Mouse (Mus musculus): ENCODE results near the gene Kansl3. TPM values are rescaled to one million over a fixed set of nuclear protein-coding genes. Genes with fewer than 3 reads are reported as not detected.

Kansl3 gene
- 10 to 100 TPM in 1 of 2 experiments, 1 to 10 TPM in 1; 4.5 to 29.7 TPM for polyA plus RNA-seq (2012; fragmentation: generic; extraction: Trizol)

GRCm38 (mm10) chr1:36368969-36369645 lies at the start of gene Kansl3:
TSS of gene Kansl3 (minus strand) at chr1:36369181.

GRCm38 (mm10) chr1:36371934-36372845 lies 3.2 kb upstream of the Kansl3 start, which contains the start of gene Fer1l5:
TSS of gene Fer1l5 (plus strand) at chr1:36372291.

GRCm38 (mm10) chr1:36307495-36308280 lies 61.3 kb downstream of the Kansl3 start, which contains the start of gene Arid5a:
TSS of gene Arid5a (plus strand) at chr1:36307733.

Other genes with a start within 250 kb of the Kansl3 start
- 10 to 100 TPM in 1 of 2 experiments, 1 to 10 TPM in 1; 4.7 to 21.0 TPM for gene Uggt1, start 124.5 kb downstream of the Kansl3 start, polyA plus RNA-seq (2012; fragmentation: generic; extraction: Trizol)
- under 1 TPM; 0.07 TPM for gene Neurl3, start 94.5 kb downstream of the Kansl3 start, polyA plus RNA-seq (2012; fragmentation: generic; extraction: Trizol)
- gene Arid5a, start 61.4 kb downstream of the Kansl3 start, polyA plus RNA-seq (2012; fragmentation: generic; extraction: Trizol): 1 to 10 TPM; 5.5 to 7.4 TPM
- under 1 TPM; 0.01 to 0.30 TPM for gene Fer1l5, start 3.1 kb upstream of the Kansl3 start, polyA plus RNA-seq (2012; fragmentation: generic; extraction: Trizol)
- gene Lman2l, start 76.1 kb upstream of the Kansl3 start, polyA plus RNA-seq (2012; fragmentation: generic; extraction: Trizol): 10 to 100 TPM in 1 of 2 experiments, 1 to 10 TPM in 1; 8.3 to 20.3 TPM
- gene Cnnm4, start 102.4 kb upstream of the Kansl3 start, polyA plus RNA-seq (2012; fragmentation: generic; extraction: Trizol): 1 to 10 TPM in 1 of 2 experiments, under 1 TPM in 1; 0.85 to 3.6 TPM
- gene Cnnm3, start 142.7 kb upstream of the Kansl3 start, polyA plus RNA-seq (2012; fragmentation: generic; extraction: Trizol): 1 to 10 TPM; 2.3 to 6.9 TPM
- 1 to 10 TPM in 1 of 2 experiments, under 1 TPM in 1; 0.08 to 3.8 TPM for gene Ankrd23, start 167.7 kb upstream of the Kansl3 start, polyA plus RNA-seq (2012; fragmentation: generic; extraction: Trizol)
- not detected for gene Gm42417, start 170.2 kb upstream of the Kansl3 start, polyA plus RNA-seq (2012; fragmentation: generic; extraction: Trizol)
- 10 to 100 TPM in 1 of 2 experiments, 1 to 10 TPM in 1; 9.1 to 10.9 TPM for gene Ankrd39, start 178.3 kb upstream of the Kansl3 start, polyA plus RNA-seq (2012; fragmentation: generic; extraction: Trizol)
- gene Sema4c, start 189.2 kb upstream of the Kansl3 start, polyA plus RNA-seq (2012; fragmentation: generic; extraction: Trizol): 10 to 100 TPM in 1 of 2 experiments, 1 to 10 TPM in 1; 1.1 to 14.7 TPM